Mouse (Mus musculus): ENCODE measurements around the gene Platr17.

GRCm38 (mm10) chr17:33943454-33943853 lies 38.5 kb downstream of the Platr17 start:
- no peak for TF ChIP-seq CTCF (IDR thresholded peaks at IDR 0.05; ENCODE audit: borderline replicate concordance, extremely low read depth, insufficient read depth, insufficient read length)
- TF ChIP-seq POLR2A (IDR thresholded peaks at IDR 0.05; ENCODE audit: borderline replicate concordance, extremely low read depth, insufficient read depth, insufficient read length, poor library complexity, severe bottlenecking) = no peak
